7 mouse cellular contexts compared by ENCODE assay signal in genomic region chr2:4717769-4718661, GRCm38 (mm10). TPM values are rescaled to one million over a fixed set of nuclear protein-coding genes. Genes with fewer than 3 reads are reported as not detected.
DNase-seq lines count a peak whose midpoint lies in the region; ATAC-seq and TF ChIP-seq lines count a peak whose summit lies in the region.

Gene Bend7, plus strand, starts transcription at chr2:4717831.

- no peaks in the 10 kb centered on the region for H3K9me3 ChIP-seq in hindbrain, embryonic 16.5 days (ENCODE audit: control insufficient read depth, low read length)
- H3K9me3 ChIP-seq in limb, embryonic 14.5 days (ENCODE audit: control insufficient read depth, low read length): no peaks in the 10 kb centered on the region
- H3K9me3 ChIP-seq in midbrain, embryonic 15.5 days: no peaks in the 10 kb centered on the region

- peak within 1 kb of the TSS; percentile 93 for H3K4me2 ChIP-seq in hindbrain, embryonic 16.5 days (ENCODE audit: low read length)
- peak within 1 kb of the TSS; percentile 90 for H3K4me2 ChIP-seq in limb, embryonic 14.5 days (replicated peaks; ENCODE audit: low read depth, low read length, severe bottlenecking)
- H3K4me2 ChIP-seq in midbrain, embryonic 15.5 days: peak within 1 kb of the TSS; percentile 82

- peak within 1 kb of the TSS; percentile 83 for H3K9ac ChIP-seq in hindbrain, embryonic 16.5 days (ENCODE audit: low read depth, low read length)
- peak within 1 kb of the TSS; percentile 66 for H3K9ac ChIP-seq in limb, embryonic 14.5 days (ENCODE audit: low read depth, low read length, severe bottlenecking)
- H3K9ac ChIP-seq in midbrain, embryonic 15.5 days: peak within 1 kb of the TSS; percentile 71

- H3K36me3 ChIP-seq in hindbrain, embryonic 16.5 days (ENCODE audit: control insufficient read depth, insufficient read depth, low read length): no peaks in the 10 kb centered on the region
- H3K36me3 ChIP-seq in limb, embryonic 14.5 days (ENCODE audit: control insufficient read depth, insufficient read depth, low read length): no peaks in the 10 kb centered on the region
- no peaks in the 10 kb centered on the region for H3K36me3 ChIP-seq in midbrain, embryonic 15.5 days (replicated peaks)

- no peak for TF ChIP-seq POLR2A in cerebellum, adult 2 months (IDR thresholded peaks at IDR 0.05; ENCODE audit: borderline replicate concordance, insufficient read depth, low read length)
- no peak for TF ChIP-seq POLR2A in limb, embryonic 14.5 days (IDR thresholded peaks at IDR 0.05; ENCODE audit: borderline replicate concordance, extremely low read depth, insufficient read depth, insufficient read length)

- peak; percentile 83 for ATAC-seq in hindbrain, embryonic 16.5 days
- ATAC-seq in limb, embryonic 14.5 days (ENCODE audit: low FRiP score, low read depth): peak; percentile 75
- ATAC-seq in midbrain, embryonic 15.5 days (replicated peaks): peak; percentile 81

- TF ChIP-seq CTCF in cerebellum, adult 2 months (IDR thresholded peaks at IDR 0.05; ENCODE audit: borderline replicate concordance, insufficient read depth, low read depth, low read length): no peak

- no peak within 1 kb of the TSS for H3K27ac ChIP-seq in cerebellum, adult 2 months (ENCODE audit: insufficient read depth, low read length)
- H3K27ac ChIP-seq in hindbrain, embryonic 16.5 days (ENCODE audit: low read depth, low read length): peak within 1 kb of the TSS; percentile 77
- no peak within 1 kb of the TSS for H3K27ac ChIP-seq in limb, embryonic 14.5 days (replicated peaks; ENCODE audit: low read depth, low read length)
- peak within 1 kb of the TSS; percentile 80 for H3K27ac ChIP-seq in midbrain, embryonic 15.5 days

- H3K4me1 ChIP-seq in cerebellum, adult 2 months (ENCODE audit: control insufficient read depth, insufficient read depth, low read length): no peaks in the 10 kb centered on the region
- peaks cover 9% of the 10 kb centered on the region for H3K4me1 ChIP-seq in hindbrain, embryonic 16.5 days (ENCODE audit: control insufficient read depth, insufficient read depth, low read depth, low read length)
- no peaks in the 10 kb centered on the region for H3K4me1 ChIP-seq in limb, embryonic 14.5 days (ENCODE audit: control insufficient read depth, insufficient read depth, low read length)
- peaks cover 17% of the 10 kb centered on the region for H3K4me1 ChIP-seq in midbrain, embryonic 15.5 days

- 1% methylated on average over 117 of the region's 124 CpGs for WGBS in cerebellum, adult 2 months
- under 1% methylated on average over 62 of the region's 124 CpGs for WGBS in hindbrain, embryonic 16.5 days
- under 1% methylated on average over 73 of the region's 124 CpGs for WGBS in limb, embryonic 14.5 days
- WGBS in midbrain, embryonic 15.5 days: under 1% methylated on average over 110 of the region's 124 CpGs

- DNase-seq in adrenal gland, adult 18-20 months (ENCODE audit: low spot score in 2 of 2): peak; percentile 61 to 66
- DNase-seq in cerebellum, adult 2 months: peak; percentile 29 to 39
- DNase-seq in forelimb bud, embryonic 11.5 days (ENCODE audit: low read depth, low spot score): peak; percentile 8
- DNase-seq in limb, embryonic 14.5 days (ENCODE audit: low spot score): no peak
- DNase-seq in thymus, postnatal 25 days: peak; percentile 3

- no peaks in the 10 kb centered on the region; the same call in 1 of the 2 replicates for H3K27me3 ChIP-seq in cerebellum, adult 2 months (ENCODE audit: control insufficient read depth, insufficient read depth, low read length)
- H3K27me3 ChIP-seq in hindbrain, embryonic 16.5 days (replicated peaks; ENCODE audit: control insufficient read depth, insufficient read depth, low read length): no peaks in the 10 kb centered on the region
- peaks cover 40% of the 10 kb centered on the region for H3K27me3 ChIP-seq in limb, embryonic 14.5 days (ENCODE audit: control insufficient read depth, insufficient read depth, low read length)
- H3K27me3 ChIP-seq in midbrain, embryonic 15.5 days (replicated peaks): 0 out of 2 replicates have a peak, but pooled peaks cover 3% of the 10 kb centered on the region

- H3K4me3 ChIP-seq in cerebellum, adult 2 months (replicated peaks; ENCODE audit: insufficient read depth, low read depth, low read length): peak within 1 kb of the TSS; percentile 52
- H3K4me3 ChIP-seq in hindbrain, embryonic 16.5 days (ENCODE audit: low read length): peak within 1 kb of the TSS; percentile 79
- H3K4me3 ChIP-seq in limb, embryonic 14.5 days (replicated peaks; ENCODE audit: low read length): peak within 1 kb of the TSS; percentile 75
- H3K4me3 ChIP-seq in midbrain, embryonic 15.5 days: peak within 1 kb of the TSS; percentile 93

RNA-seq across cellular contexts. Expression of gene Bend7, which starts in this region (rescaled TPM):
- total RNA-seq in adrenal gland, adult 18-20 months (2021): 10 to 100 TPM; 14.3 to 18.6 TPM
- polyA plus RNA-seq in cerebellum, adult 2 months (2012; rRNA removed): 3.2 and 3.8 TPM in 2 replicates
- polyA plus RNA-seq in hindbrain, embryonic 16.5 days (2015; fragmentation: Nextera tagmentation; extraction: Ambion mirVana): 4.6 and 5.1 TPM in 2 replicates
- polyA plus RNA-seq in limb, embryonic 14.5 days (2012; rRNA removed): 1.1 and 1.6 TPM in 2 replicates
- 1.5 and 1.7 TPM in 2 replicates for polyA plus RNA-seq in limb, embryonic 14.5 days (2014; fragmentation: Nextera tagmentation; extraction: Ambion mirVana)
- 5.9 and 6.5 TPM in 2 replicates for polyA plus RNA-seq in midbrain, embryonic 15.5 days (2015; fragmentation: Nextera tagmentation; extraction: Ambion mirVana)

Comparison
In these comparisons a context has a peak if more than half of its experiments do, and no peak if none do; other contexts are left out.
1. H3K27ac ChIP-seq: peak in hindbrain, embryonic 16.5 days (single experiment) and midbrain, embryonic 15.5 days (single experiment); none in cerebellum, adult 2 months (single experiment) and limb, embryonic 14.5 days (single experiment).
2. Peak in every context shown above with its lines, with median percentiles within 50 percentile points of each other: H3K4me3 ChIP-seq, ATAC-seq, H3K4me2 ChIP-seq and H3K9ac ChIP-seq.